Mouse (Mus musculus) testis, adult 2 months (tissue): ENCODE results near the gene Swi5. TPM values are rescaled to one million over a fixed set of nuclear protein-coding genes. Genes with fewer than 3 reads are reported as not detected.

ENCODE experiments used
- H3K27ac ChIP-seq: fragments of 200-500 bp; 2 replicates; pipeline ENCODE4 v1.5.1; 2012; ENCODE audit warnings: low read depth, low read length; ENCODE audit not compliant: control insufficient read depth, insufficient read depth
- H3K27me3 ChIP-seq: fragments of 200-500 bp; 2 replicates; pipeline ENCODE4 v1.6.1; 2012; ENCODE audit warnings: mild to moderate bottlenecking, low read length, moderate library complexity; ENCODE audit not compliant: control insufficient read depth, insufficient read depth
- H3K36me3 ChIP-seq: fragments of 200-500 bp; 2 replicates; pipeline ENCODE4 v1.6.1; 2012; ENCODE audit warnings: mild to moderate bottlenecking, low read length; ENCODE audit not compliant: control insufficient read depth, insufficient read depth
- H3K4me1 ChIP-seq: fragments of 200-500 bp; 2 replicates; pipeline ENCODE4 v1.6.1; 2012; ENCODE audit warnings: low read length; ENCODE audit not compliant: control insufficient read depth, insufficient read depth
- H3K4me3 ChIP-seq: fragments of 200-500 bp; 2 replicates; pipeline ENCODE4 v1.5.1; 2012; ENCODE audit warnings: low read depth, mild to moderate bottlenecking, low read length, moderate library complexity, mixed read lengths; ENCODE audit not compliant: control insufficient read depth
- CTCF ChIP-seq: fragments of 200-500 bp; IDR thresholded peaks from 2 replicates; pipeline ENCODE4 v1.5.1; 2012; ENCODE audit warnings: low read depth, mild to moderate bottlenecking, inconsistent platforms, low read length, moderate library complexity; ENCODE audit not compliant: control insufficient read depth, insufficient read depth, insufficient replicate concordance
- POLR2A ChIP-seq: fragments of 200-500 bp; IDR thresholded peaks from 2 replicates; pipeline ENCODE4 v1.6.1; 2012; ENCODE audit warnings: low read depth, mild to moderate bottlenecking, inconsistent platforms, low read length, moderate library complexity; ENCODE audit not compliant: control insufficient read depth
- polyA plus RNA-seq: library from polyadenylated mRNA; depleted of rRNA; stranded (reverse); fragments of >200 nt; gene quantifications from 2 replicates; pipeline ENCODE4 v1.2.3, GENCODE M21; 2012; rRNA removed

The Swi5 gene
- 381 and 421 TPM in 2 replicates for polyA plus RNA-seq

DNA sequence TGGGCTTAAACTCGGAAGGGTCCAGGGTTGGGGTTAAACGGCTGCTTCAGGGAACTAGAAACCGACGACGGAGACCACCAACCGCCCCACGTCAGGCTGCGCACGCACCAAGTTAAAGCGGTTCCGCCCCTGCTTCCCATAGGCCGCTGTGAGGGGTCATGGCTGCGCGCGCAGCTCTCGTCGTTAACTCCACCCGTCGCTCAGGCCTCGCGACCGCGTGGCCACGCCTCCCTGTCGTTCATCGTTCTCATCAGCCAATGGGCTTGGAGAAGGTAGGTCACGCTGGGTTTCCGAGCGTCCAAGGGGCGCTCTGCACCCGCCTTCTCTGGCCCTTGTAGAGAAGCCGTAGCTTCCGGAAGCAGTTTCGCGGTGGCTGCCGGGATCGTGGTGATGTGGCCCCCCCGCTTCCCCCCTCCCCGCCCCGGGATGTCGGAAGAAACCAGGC lies at the start of gene Swi5:
TSS of gene Swi5 (minus strand) at position 153 of the 445 bp plus-strand sequence.
- H3K4me3 ChIP-seq, result peak within 1 kb of the TSS; percentile 100
- TF ChIP-seq CTCF, result no peak; the same call in 1 of the 2 replicates
- TF ChIP-seq POLR2A, result peak; percentile 99
- H3K27ac ChIP-seq, result peak within 1 kb of the TSS; percentile 100
- peaks cover 9% of the 10 kb centered on the region for H3K36me3 ChIP-seq
- H3K4me1 ChIP-seq, result peaks cover 6% of the 10 kb centered on the region
- no peaks in the 10 kb centered on the region for H3K27me3 ChIP-seq

DNA sequence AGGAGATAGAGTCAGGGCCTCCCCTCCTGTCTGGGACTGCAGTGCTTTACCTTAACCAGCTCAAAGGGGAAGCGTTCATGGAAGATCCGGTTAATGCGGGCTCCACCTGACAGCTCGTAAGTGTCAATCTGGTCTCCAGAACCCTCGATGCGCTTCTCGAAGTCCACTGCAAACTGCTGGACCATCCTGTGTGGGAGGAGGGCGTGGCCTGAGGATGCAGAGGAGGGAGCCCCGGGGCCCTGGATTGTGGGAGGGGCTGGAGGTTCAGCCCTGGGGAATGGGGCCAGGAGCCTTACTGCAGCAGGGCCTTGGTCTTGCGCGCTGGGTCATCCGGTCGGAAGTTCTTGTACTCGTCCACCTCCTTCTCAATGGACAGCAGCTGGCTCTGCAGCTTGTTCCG lies 48.0 kb upstream of the Swi5 start:
- H3K4me1 ChIP-seq, result peaks cover 2% of the 10 kb centered on the region; the same call in 1 of the 2 replicates
- H3K4me3 ChIP-seq, result no peak overlapping the region
- no peak for TF ChIP-seq POLR2A
- no peak for TF ChIP-seq CTCF
- H3K36me3 ChIP-seq, result no peaks in the 10 kb centered on the region
- H3K27me3 ChIP-seq, result no peaks in the 10 kb centered on the region
- no peak overlapping the region for H3K27ac ChIP-seq

DNA sequence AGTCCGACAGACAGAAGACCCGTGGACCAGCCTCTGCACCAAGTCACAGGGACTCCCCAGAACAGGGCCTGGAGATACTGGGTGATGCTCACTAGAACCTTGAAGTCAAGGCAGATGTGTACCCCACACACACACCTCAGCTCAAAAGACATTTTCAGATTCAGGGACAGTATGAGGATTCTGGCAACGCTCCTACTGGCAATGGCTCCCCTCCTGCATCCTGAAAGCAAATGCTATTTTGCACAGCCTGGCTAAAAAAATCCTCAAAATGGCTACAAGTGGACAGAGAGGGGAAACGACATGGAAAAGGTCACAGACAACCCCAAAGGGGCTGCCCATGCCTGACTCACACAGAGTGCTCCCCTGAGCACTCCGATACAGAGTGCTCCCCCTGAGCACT lies 44.3 kb upstream of the Swi5 start:
- Histone ChIP-seq H3K4me3 (no peak overlapping the region), H3K36me3 (no peaks in the 10 kb centered on the region), H3K27me3 (no peaks in the 10 kb centered on the region), H3K27ac (no peak overlapping the region), H3K4me1 (no peaks in the 10 kb centered on the region)
- TF ChIP-seq POLR2A (no peak), CTCF (no peak)

DNA sequence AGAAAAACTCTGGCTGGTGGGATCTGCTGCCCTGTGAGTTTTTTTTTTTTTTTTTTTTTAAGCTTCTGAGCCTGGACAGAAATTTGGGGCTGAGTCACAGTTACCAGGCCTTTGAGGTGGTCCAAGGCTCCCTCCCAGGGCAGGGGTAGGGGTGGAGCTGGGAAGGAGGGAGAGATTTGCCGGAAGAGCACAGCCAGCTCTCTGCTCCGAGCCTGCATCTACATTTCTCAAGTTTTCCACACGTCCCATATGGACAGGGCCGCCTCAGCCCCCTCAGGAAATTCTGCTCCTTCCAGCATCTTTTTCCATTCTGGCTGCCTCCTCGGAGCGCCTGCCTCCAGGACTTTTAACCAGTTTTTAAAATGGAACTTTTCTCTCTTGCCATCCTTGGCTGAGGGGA lies 41.7 kb upstream of the Swi5 start:
- Histone ChIP-seq H3K27me3 (no peaks in the 10 kb centered on the region), H3K4me3 (no peak overlapping the region), H3K27ac (no peak overlapping the region), H3K36me3 (no peaks in the 10 kb centered on the region), H3K4me1 (no peaks in the 10 kb centered on the region)
- no peak for TF ChIP-seq POLR2A
- TF ChIP-seq CTCF, result no peak

DNA sequence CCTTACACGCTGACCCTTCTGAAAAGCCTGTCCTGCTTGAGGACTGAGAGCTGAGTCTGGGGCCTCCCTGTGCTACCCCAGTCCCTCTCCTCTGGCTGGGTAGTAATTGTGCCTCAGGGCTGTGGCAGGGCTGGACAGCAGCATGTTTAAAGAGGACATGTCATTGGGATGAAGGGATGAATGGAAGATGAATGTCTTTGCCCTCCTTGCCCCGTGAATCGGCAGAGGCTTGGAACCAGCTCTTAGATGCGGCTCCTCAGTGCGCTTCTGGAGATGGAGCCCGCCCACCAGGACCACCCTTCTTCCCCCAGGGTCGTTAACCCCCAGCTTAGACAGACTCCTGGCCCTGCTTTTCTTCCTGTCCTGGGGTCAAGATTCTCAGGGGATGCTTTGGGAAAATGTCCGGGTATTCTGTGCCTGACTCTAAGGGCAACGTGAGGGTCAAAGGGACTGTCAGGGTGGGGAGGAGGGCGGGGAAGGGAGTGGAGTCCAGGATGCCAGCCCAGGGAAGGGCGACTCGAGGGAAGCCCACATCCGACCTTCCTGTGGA lies 41.1 kb upstream of the Swi5 start:
- TF ChIP-seq POLR2A (no peak), CTCF (no peak)

DNA sequence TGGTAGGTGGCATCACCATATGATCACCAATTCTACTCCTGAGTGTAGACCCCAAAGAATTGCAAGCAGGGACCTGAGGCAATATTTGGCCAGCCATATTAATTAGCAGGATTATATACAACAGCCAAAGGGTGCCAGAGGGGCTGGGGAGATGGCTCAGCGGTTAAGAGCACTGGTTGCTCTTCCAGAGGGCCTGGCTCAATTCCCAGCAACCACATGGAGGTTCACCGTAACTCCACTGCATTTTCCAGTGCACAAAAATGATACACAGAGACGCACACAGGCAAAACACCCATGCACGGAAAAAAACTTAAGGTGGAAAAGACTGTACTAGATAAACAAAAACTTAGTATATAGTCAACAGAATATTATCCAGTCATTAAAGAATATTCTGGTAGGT lies 39.3 kb upstream of the Swi5 start:
- no peak overlapping the region for H3K27ac ChIP-seq
- no peak for TF ChIP-seq POLR2A
- no peak for TF ChIP-seq CTCF
- no peak overlapping the region for H3K4me3 ChIP-seq
- no peaks in the 10 kb centered on the region for H3K36me3 ChIP-seq
- H3K4me1 ChIP-seq, result no peaks in the 10 kb centered on the region
- H3K27me3 ChIP-seq, result no peaks in the 10 kb centered on the region

More for the DNA sequence above, 41.1 kb upstream of the Swi5 start:
- H3K4me3 ChIP-seq, result no peak overlapping the region
- no peak overlapping the region for H3K27ac ChIP-seq
- no peaks in the 10 kb centered on the region for H3K4me1 ChIP-seq
- no peaks in the 10 kb centered on the region for H3K27me3 ChIP-seq
- no peaks in the 10 kb centered on the region for H3K36me3 ChIP-seq

DNA sequence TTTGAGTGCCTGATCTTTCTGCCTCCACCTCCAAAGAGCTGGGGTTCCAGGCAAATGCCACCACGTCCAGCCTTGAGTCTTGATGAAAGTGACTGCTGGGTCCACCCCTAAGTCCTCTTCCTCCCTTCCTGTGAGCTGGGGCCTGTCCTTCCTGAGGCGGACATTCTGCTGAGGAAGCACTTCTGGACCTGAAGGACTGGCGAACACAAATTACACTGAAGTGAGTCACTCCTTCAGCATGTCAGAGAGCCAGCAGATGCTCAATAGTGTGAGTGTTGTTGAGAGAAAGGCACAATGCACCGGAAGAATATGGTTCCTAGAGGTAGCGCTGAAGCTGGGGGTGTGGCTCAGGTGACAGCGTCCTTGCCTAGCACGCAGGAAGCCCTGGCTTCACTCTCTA lies 37.5 kb upstream of the Swi5 start:
- Histone ChIP-seq H3K36me3 (no peaks in the 10 kb centered on the region), H3K4me1 (no peaks in the 10 kb centered on the region), H3K4me3 (no peak overlapping the region), H3K27ac (no peak overlapping the region), H3K27me3 (no peaks in the 10 kb centered on the region)
- no peak for TF ChIP-seq POLR2A
- TF ChIP-seq CTCF, result no peak
